Mouse (Mus musculus) right cerebral cortex, postnatal 14 days (tissue): ENCODE results near the gene Zfp354c.

Experiments used
- DNase-seq: peaks from one replicate; pipeline ENCODE4 v3.0.0; 2022

Zfp354c gene

GRCm38 (mm10) chr11:50827010-50827953, at the start of gene Zfp354c:
Gene Zfp354c, minus strand, starts transcription at chr11:50827724.
- DNase-seq, result peak; percentile 86

GRCm38 (mm10) chr11:50850989-50851601, 23.6 kb upstream of the Zfp354c start:
- DNase-seq, result peak; percentile 22

GRCm38 (mm10) chr11:50850177-50850735, 22.7 kb upstream of the Zfp354c start, which contains the start of gene Grm6:
Gene Grm6, plus strand, starts transcription at chr11:50850685.
- no peak for DNase-seq

GRCm38 (mm10) chr11:50849310-50849709, 21.8 kb upstream of the Zfp354c start:
- DNase-seq, result no peak

DNA sequence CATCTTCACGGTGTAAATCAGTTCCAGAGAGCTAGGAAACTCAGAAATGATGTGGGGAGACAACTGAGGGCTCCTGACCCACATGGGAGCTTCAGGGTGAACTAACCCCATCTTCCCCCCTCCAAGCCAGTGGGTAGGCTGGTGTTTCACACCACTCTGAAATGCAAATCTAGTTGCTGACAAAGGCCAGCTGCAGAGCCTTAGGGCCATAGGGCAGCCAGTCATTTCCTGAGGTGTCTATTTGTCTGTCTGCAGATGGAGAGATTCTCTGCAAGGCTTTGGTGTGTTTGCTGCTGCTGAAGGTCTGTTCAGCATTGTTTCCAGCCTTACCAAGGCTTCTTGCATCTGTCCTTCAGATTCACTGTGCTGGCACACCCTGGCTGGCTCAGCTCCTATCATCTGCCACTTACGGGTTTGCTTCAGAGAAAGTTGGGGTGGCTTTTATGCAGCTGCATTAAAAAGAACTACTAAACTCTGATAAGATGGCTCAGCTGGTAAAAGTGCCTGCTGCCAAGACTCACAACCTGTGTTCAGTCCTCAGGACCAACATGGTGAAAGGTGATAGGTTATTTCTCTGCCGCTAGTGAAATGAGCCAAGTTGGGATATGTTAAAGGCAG, 21.1 kb upstream of the Zfp354c start:
- no peak for DNase-seq

- DNase-seq, result peak; percentile 34
Observed at GRCm38 (mm10) chr11:50847047-50847446, 19.5 kb upstream of the Zfp354c start.

- DNase-seq, result no peak
Observed at GRCm38 (mm10) chr11:50845951-50846350, 18.4 kb upstream of the Zfp354c start.

DNA sequence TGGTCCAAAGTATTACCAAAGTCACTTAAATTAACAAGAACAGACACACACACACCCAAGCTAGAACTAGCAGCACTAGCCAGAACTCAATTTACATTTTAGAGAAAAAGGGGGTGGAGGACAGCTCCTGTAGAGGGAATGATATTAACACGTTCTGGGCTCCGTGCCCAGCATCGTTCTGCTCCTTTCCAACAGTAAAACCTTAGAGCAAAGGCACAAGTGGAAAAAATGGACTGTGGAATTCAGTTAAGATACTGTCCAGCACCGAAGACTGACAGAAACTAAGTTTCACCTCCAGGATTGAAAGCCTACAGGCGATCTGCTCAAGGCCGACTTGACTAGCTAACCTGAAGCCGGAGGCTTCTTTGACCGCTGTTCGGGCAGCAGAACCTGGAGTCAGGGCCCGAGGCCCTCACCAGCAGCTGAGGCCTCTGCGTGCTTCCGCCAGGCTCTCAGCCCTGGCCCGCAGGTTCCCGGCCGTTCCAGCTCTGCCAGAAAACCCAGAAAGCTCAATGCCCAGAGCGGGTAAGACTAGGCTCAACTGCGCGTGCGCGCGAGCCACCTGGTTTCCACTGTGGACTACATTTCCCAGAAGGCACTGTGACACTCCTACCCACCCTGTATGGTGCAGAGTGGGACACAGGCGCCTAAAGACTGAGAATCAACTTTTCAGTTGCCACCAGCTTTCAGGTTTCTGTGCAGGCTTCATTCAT, 13.7 kb upstream of the Zfp354c start, which contains the start of gene Zfp879:
TSS of gene Zfp879 (minus strand) at position 530 of the 713 bp plus-strand sequence.
- peak; percentile 97 for DNase-seq

DNA sequence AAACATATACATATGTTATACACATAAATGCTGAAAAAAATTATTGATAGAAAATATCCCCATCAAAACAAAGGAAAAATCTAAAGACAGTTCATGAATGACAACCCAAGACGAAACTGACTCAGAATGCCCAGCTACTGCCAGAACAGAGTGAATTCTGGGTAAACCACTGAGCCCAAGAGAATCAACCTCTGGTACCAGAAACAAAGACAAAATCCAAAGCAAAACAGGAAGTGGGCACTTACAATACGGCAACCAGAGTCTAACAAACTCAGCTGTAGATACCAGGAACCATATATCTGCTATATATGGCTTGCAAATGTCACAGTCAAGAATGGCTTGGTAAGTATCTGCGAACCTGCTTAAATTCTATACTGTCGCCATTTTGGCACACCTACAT, 8.2 kb upstream of the Zfp354c start:
- DNase-seq, result no peak

GRCm38 (mm10) chr11:50826214-50826613, 1.3 kb downstream of the Zfp354c start:
- no peak for DNase-seq

DNA sequence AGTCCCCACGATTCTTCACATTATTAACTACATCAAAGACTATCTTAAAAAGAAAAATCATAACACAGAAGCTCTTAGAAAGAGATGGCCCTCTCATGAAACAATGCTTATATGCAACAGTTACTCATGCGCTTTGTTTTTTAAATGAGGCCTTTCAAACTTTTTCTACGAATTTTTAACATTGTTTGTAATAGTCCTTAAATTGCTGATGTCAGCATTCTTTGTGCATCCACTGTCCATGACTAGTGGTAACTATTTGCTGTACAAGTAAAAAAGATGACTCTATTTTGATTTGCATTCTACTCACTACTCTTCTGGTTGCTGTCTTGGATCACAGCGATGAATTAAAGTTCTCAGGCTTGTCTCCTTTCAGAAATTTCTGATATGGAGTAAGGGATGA, 13.3 kb downstream of the Zfp354c start:
- no peak for DNase-seq

DNA sequence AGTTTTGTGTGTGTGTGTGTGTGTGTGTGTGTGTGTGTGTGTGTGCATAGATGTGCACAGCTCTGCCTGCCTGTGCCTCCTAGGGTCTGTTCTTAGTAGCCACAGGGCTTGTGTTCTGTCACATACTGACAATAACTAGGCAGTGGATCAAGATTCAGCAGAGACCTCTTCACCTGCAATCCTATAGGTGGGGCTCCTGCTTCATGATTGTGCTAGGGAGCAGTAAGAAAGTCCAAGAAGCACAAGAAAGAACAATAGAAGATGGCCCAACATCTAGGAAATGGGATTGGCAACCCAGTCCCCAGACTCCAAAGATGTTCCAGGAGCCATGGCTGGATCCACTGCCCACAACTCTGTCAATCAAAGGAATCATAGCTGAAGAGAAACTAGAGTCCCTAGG, 28.7 kb downstream of the Zfp354c start:
- no peak for DNase-seq

- no peak for DNase-seq
Observed at GRCm38 (mm10) chr11:50797674-50798073, 29.9 kb downstream of the Zfp354c start.

DNA sequence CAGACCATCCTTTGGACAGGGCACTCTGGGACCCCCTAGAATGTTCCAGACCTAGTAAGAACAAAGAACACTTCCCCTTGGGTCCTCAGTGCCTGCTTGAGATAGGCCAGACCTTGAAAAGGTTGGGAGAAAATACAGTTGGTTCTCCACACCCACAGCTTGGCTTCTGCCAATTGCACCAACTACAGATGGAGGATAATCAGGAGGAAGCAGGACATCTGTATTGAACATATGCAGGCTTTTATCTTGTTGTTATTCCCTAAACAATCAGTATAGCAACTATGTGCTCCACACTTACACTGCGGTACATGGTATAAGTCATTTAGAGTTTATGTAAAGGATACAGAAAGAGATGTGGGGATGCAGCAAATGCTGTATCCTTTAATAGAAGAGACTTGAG, 56.5 kb downstream of the Zfp354c start:
- DNase-seq, result no peak

GRCm38 (mm10) chr11:50768995-50769749, 58.4 kb downstream of the Zfp354c start:
- peak; percentile 89 for DNase-seq

DNA sequence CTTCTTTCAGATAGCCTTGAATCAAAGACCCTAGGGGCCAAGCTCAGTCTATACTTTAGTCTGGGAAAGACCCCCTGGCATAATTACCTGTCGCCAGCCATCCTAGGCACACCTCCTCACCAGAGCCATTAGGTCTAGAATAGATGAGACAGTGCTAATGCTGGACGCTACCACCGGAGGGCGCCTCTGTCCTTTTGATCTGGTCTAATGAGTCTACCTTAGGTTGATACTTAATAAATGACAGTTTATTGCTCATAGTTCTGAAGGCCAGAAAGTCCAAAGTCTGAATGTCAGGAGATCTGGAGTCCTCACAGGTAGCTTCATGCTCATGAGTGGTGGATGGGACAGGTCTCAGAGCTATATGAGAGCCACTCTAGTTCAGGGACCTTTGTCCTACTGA, 60.5 kb downstream of the Zfp354c start:
- peak; percentile 55 for DNase-seq

DNA sequence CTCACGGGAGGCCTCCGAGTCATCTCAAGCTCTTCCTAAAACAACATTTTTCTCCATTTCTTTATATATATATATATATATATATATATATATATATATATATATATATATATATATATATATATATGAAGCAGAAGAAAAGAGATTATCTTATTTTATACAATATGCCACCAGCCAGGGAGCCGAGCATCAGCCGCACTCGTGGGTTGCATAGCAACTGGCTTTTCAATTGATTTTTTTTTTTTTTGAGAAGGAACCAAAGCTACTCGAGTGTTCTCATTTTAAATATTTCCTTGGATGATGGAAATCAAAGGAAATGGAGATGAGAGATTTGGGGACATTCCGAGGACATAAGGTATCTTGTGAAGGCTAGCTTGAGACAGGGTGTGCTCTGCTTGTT, 61.1 kb downstream of the Zfp354c start:
- DNase-seq, result no peak
